Mouse (Mus musculus) right cerebral cortex, postnatal 14 days (tissue): ENCODE results near the gene Slc6a1.
A peak's percentile ranks its signal among the peaks of the same experiment; 100 is the strongest.

ENCODE experiments used
- DNase-seq: peaks from one replicate; pipeline ENCODE4 v3.0.0; 2022

Gene Slc6a1

GRCm38 (mm10) chr6:114282469-114283277 lies at the start of gene Slc6a1:
Gene Slc6a1 (plus strand): TSS chr6:114282635.
- peak; percentile 74 for DNase-seq

GRCm38 (mm10) chr6:114238892-114239644 lies 43.4 kb upstream of the Slc6a1 start:
- no peak for DNase-seq

- DNase-seq = no peak
Measured at GRCm38 (mm10) chr6:114245665-114246064, 36.8 kb upstream of the Slc6a1 start.

GRCm38 (mm10) chr6:114250311-114250710 lies 32.1 kb upstream of the Slc6a1 start:
- DNase-seq = peak; percentile 78

- DNase-seq = peak; percentile 45
Measured at GRCm38 (mm10) chr6:114254927-114255326, 27.5 kb upstream of the Slc6a1 start.

- no peak for DNase-seq
Measured at GRCm38 (mm10) chr6:114257762-114258361, 24.6 kb upstream of the Slc6a1 start.

- DNase-seq = no peak
Measured at GRCm38 (mm10) chr6:114258661-114259193, 23.7 kb upstream of the Slc6a1 start.

GRCm38 (mm10) chr6:114261609-114262008 lies 20.8 kb upstream of the Slc6a1 start:
- DNase-seq = no peak

GRCm38 (mm10) chr6:114264010-114264409 lies 18.4 kb upstream of the Slc6a1 start:
- no peak for DNase-seq

GRCm38 (mm10) chr6:114264426-114264825 lies 18.0 kb upstream of the Slc6a1 start:
- no peak for DNase-seq

GRCm38 (mm10) chr6:114266273-114266672 lies 16.2 kb upstream of the Slc6a1 start:
- no peak for DNase-seq

- no peak for DNase-seq
Measured at GRCm38 (mm10) chr6:114267979-114268378, 14.5 kb upstream of the Slc6a1 start.

GRCm38 (mm10) chr6:114269589-114269988 lies 12.8 kb upstream of the Slc6a1 start:
- DNase-seq = no peak

GRCm38 (mm10) chr6:114270799-114271198 lies 11.6 kb upstream of the Slc6a1 start:
- no peak for DNase-seq

GRCm38 (mm10) chr6:114272279-114272678 lies 10.2 kb upstream of the Slc6a1 start:
- DNase-seq = peak; percentile 48

GRCm38 (mm10) chr6:114273997-114274728 lies 8.3 kb upstream of the Slc6a1 start:
- DNase-seq = no peak

GRCm38 (mm10) chr6:114275800-114276199 lies 6.6 kb upstream of the Slc6a1 start:
- no peak for DNase-seq

- DNase-seq = no peak
Measured at GRCm38 (mm10) chr6:114283278-114283770, 889 bp downstream of the Slc6a1 start.

- DNase-seq = no peak
Measured at GRCm38 (mm10) chr6:114283927-114284703, 1.7 kb downstream of the Slc6a1 start.

GRCm38 (mm10) chr6:114285424-114285823 lies 3.0 kb downstream of the Slc6a1 start:
- DNase-seq = no peak

- DNase-seq = no peak
Measured at GRCm38 (mm10) chr6:114289106-114289505, 6.7 kb downstream of the Slc6a1 start.

GRCm38 (mm10) chr6:114290184-114290583 lies 7.7 kb downstream of the Slc6a1 start:
- DNase-seq = peak; percentile 68
